Comparison of ENCODE assay signal across 13 mouse cellular contexts in the genomic region with DNA sequence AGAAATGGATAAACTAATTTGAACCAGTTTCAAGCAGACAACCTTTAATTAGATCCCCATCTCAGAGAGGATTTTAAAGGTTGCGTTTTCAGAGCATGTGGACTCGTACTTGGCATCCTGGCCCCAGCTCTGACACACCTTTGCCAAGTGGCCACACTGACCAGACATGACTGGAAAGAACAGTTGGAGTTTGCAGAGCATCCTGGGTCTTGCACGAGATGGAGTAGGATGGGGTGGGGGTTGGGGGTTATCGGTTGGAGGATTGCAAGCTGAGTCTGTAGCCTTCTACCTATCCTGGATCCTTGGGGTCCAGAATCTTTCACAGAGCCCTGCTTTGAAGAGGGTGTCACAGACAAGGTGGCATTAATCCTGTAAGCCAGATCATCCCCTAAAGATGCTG.
DNase-seq lines count a peak whose midpoint lies in the region; ATAC-seq lines count a peak whose summit lies in the region.
"Had no signal": no experiment of that assay in that cellular context is flagged by ENCODE, and none has a peak within 500 bp of the region (broad histone marks: within the 10 kb centered on the region; RNA-seq: fewer than 3 reads in every experiment).

No protein-coding gene starts in this region.

- no peaks in the 10 kb centered on the region for H3K36me3 ChIP-seq in midbrain, embryonic 14.5 days (ENCODE audit: control insufficient read depth, insufficient read depth, low read length)
- no peaks in the 10 kb centered on the region for H3K36me3 ChIP-seq in midbrain, embryonic 11.5 days (ENCODE audit: control insufficient read depth, insufficient read depth, low read length)
- H3K36me3 ChIP-seq: heart, embryonic 12.5 days had no signal

- H3K9ac ChIP-seq in midbrain, embryonic 14.5 days (replicated peaks; ENCODE audit: low read length): no peak overlapping the region
- H3K9ac ChIP-seq in midbrain, embryonic 11.5 days (ENCODE audit: low read length): no peak overlapping the region
- H3K9ac ChIP-seq: heart, embryonic 12.5 days had no signal

- intact Hi-C loops in left cerebral cortex, postnatal 14 days (cut with DNase I): no loop called here

- H3K4me3 ChIP-seq in midbrain, embryonic 14.5 days (replicated peaks; ENCODE audit: low read depth, low read length): no peak overlapping the region
- H3K4me3 ChIP-seq in midbrain, embryonic 11.5 days (ENCODE audit: low read depth, low read length): no peak overlapping the region
- H3K4me3 ChIP-seq: heart, embryonic 12.5 days; megakaryocyte, embryonic 14.5 days; myocyte had no signal

- 93% methylated on average over 4 of the region's 4 CpGs for WGBS in midbrain, embryonic 14.5 days
- WGBS in midbrain, embryonic 11.5 days: 81% methylated on average over 4 of the region's 4 CpGs

- no peak for ATAC-seq in midbrain, embryonic 14.5 days (ENCODE audit: low FRiP score, low TSS enrichment)
- no peak for ATAC-seq in midbrain, embryonic 11.5 days (ENCODE audit: low FRiP score)

- H3K27me3 ChIP-seq in midbrain, embryonic 14.5 days (ENCODE audit: control insufficient read depth, insufficient read depth, low read length): no peaks in the 10 kb centered on the region
- no peaks in the 10 kb centered on the region for H3K27me3 ChIP-seq in midbrain, embryonic 11.5 days (ENCODE audit: control insufficient read depth, insufficient read depth, low read length)
- H3K27me3 ChIP-seq: heart, embryonic 12.5 days; megakaryocyte, embryonic 14.5 days had no signal

- 0 out of 2 replicates have a peak overlapping the region, but pooled peaks have one; percentile 26 for H3K27ac ChIP-seq in midbrain, embryonic 14.5 days (replicated peaks; ENCODE audit: low read depth, low read length)
- H3K27ac ChIP-seq in midbrain, embryonic 11.5 days (ENCODE audit: low read depth, low read length): no peak overlapping the region

- peak; percentile 32 to 34 for DNase-seq in cerebellum, postnatal 10 days
- DNase-seq in cerebellum, postnatal 36 days: no peak
- peak; percentile 36 for DNase-seq in kidney, adult 9 months
- no peak for DNase-seq in kidney, adult 18-20 months
- DNase-seq in midbrain, embryonic 14.5 days: no peak
- no peak for DNase-seq in midbrain, embryonic 11.5 days (ENCODE audit: low spot score, missing footprints)
- no peak for DNase-seq in left cerebral cortex, postnatal 14 days (ENCODE audit: low spot score in 2 of 2)
- DNase-seq in yolk sac, embryonic 10.5 days (ENCODE audit: low spot score): no peak
- DNase-seq: adrenal gland, adult 8-10 months; gastrocnemius, postnatal 36 days had no signal

- no peaks in the 10 kb centered on the region for H3K9me3 ChIP-seq in midbrain, embryonic 14.5 days (ENCODE audit: control insufficient read depth, low read length)
- no peaks in the 10 kb centered on the region for H3K9me3 ChIP-seq in midbrain, embryonic 11.5 days (ENCODE audit: control insufficient read depth, low read length)
- H3K9me3 ChIP-seq: heart, embryonic 12.5 days had no signal

- peaks cover 38% of the 10 kb centered on the region for H3K4me1 ChIP-seq in midbrain, embryonic 14.5 days (ENCODE audit: control insufficient read depth, insufficient read depth, low read length)
- peaks cover 10% of the 10 kb centered on the region for H3K4me1 ChIP-seq in midbrain, embryonic 11.5 days (ENCODE audit: control insufficient read depth, insufficient read depth, low read length)
- H3K4me1 ChIP-seq: megakaryocyte, embryonic 14.5 days had no signal

- no peak overlapping the region for H3K4me2 ChIP-seq in midbrain, embryonic 14.5 days (ENCODE audit: low read length)
- H3K4me2 ChIP-seq in midbrain, embryonic 11.5 days: no peak overlapping the region
- H3K4me2 ChIP-seq: heart, embryonic 12.5 days had no signal

Comparison
In these comparisons a context has a peak if more than half of its experiments do, and no peak if none do; other contexts are left out.
1. DNase-seq: peak in cerebellum, postnatal 10 days (2 of 2) and kidney, adult 9 months (single experiment); none in cerebellum, postnatal 36 days (0 of 2), kidney, adult 18-20 months (single experiment), midbrain, embryonic 14.5 days (single experiment), midbrain, embryonic 11.5 days (single experiment), left cerebral cortex, postnatal 14 days (0 of 2) and yolk sac, embryonic 10.5 days (single experiment).